Mouse (Mus musculus): ENCODE data around the gene Rora. TPM values are rescaled to one million over a fixed set of nuclear protein-coding genes. Genes with fewer than 3 reads are reported as not detected.

Rora gene
- total RNA-seq, 1 experiment from 2014 or later, result 3.4 TPM

GRCm38 (mm10) chr9:69014203-69014602 is 360.6 kb downstream of the Rora start:
- ATAC-seq (replicated peaks; ENCODE audit: insufficient number of reproducible peaks, low FRiP score, low TSS enrichment, poor library complexity, severe bottlenecking), result no peak

GRCm38 (mm10) chr9:69020381-69020780 is 366.8 kb downstream of the Rora start:
- no peak for ATAC-seq (replicated peaks; ENCODE audit: insufficient number of reproducible peaks, low FRiP score, low TSS enrichment, poor library complexity, severe bottlenecking)

GRCm38 (mm10) chr9:69021482-69021881 is 367.9 kb downstream of the Rora start:
- ATAC-seq (replicated peaks; ENCODE audit: insufficient number of reproducible peaks, low FRiP score, low TSS enrichment, poor library complexity, severe bottlenecking), result no peak

GRCm38 (mm10) chr9:69023314-69023713 is 369.7 kb downstream of the Rora start:
- ATAC-seq (replicated peaks; ENCODE audit: insufficient number of reproducible peaks, low FRiP score, low TSS enrichment, poor library complexity, severe bottlenecking), result no peak

- ATAC-seq (replicated peaks; ENCODE audit: insufficient number of reproducible peaks, low FRiP score, low TSS enrichment, poor library complexity, severe bottlenecking), result no peak
These were observed 374.6 kb downstream of the Rora start for GRCm38 (mm10) chr9:69028177-69028576.

- ATAC-seq (replicated peaks; ENCODE audit: insufficient number of reproducible peaks, low FRiP score, low TSS enrichment, poor library complexity, severe bottlenecking), result peak; percentile 79
These were observed 380.8 kb downstream of the Rora start for GRCm38 (mm10) chr9:69034301-69034871.

GRCm38 (mm10) chr9:69035456-69035855 is 381.9 kb downstream of the Rora start:
- ATAC-seq (replicated peaks; ENCODE audit: insufficient number of reproducible peaks, low FRiP score, low TSS enrichment, poor library complexity, severe bottlenecking), result no peak

GRCm38 (mm10) chr9:69036296-69036695 is 382.7 kb downstream of the Rora start:
- ATAC-seq (replicated peaks; ENCODE audit: insufficient number of reproducible peaks, low FRiP score, low TSS enrichment, poor library complexity, severe bottlenecking), result no peak

- no peak for ATAC-seq (replicated peaks; ENCODE audit: insufficient number of reproducible peaks, low FRiP score, low TSS enrichment, poor library complexity, severe bottlenecking)
These were observed 390.5 kb downstream of the Rora start for GRCm38 (mm10) chr9:69043920-69044613.

GRCm38 (mm10) chr9:69044614-69045133 is 391.1 kb downstream of the Rora start:
- no peak for ATAC-seq (replicated peaks; ENCODE audit: insufficient number of reproducible peaks, low FRiP score, low TSS enrichment, poor library complexity, severe bottlenecking)

GRCm38 (mm10) chr9:69045908-69046307 is 392.3 kb downstream of the Rora start:
- ATAC-seq (replicated peaks; ENCODE audit: insufficient number of reproducible peaks, low FRiP score, low TSS enrichment, poor library complexity, severe bottlenecking), result no peak

GRCm38 (mm10) chr9:69050856-69051255 is 397.3 kb downstream of the Rora start:
- no peak for ATAC-seq (replicated peaks; ENCODE audit: insufficient number of reproducible peaks, low FRiP score, low TSS enrichment, poor library complexity, severe bottlenecking)

GRCm38 (mm10) chr9:69051890-69052289 is 398.3 kb downstream of the Rora start:
- no peak for ATAC-seq (replicated peaks; ENCODE audit: insufficient number of reproducible peaks, low FRiP score, low TSS enrichment, poor library complexity, severe bottlenecking)

GRCm38 (mm10) chr9:69055302-69055701 is 401.7 kb downstream of the Rora start:
- ATAC-seq (replicated peaks; ENCODE audit: insufficient number of reproducible peaks, low FRiP score, low TSS enrichment, poor library complexity, severe bottlenecking), result no peak

GRCm38 (mm10) chr9:69071203-69071867 is 417.7 kb downstream of the Rora start:
- no peak for ATAC-seq (replicated peaks; ENCODE audit: insufficient number of reproducible peaks, low FRiP score, low TSS enrichment, poor library complexity, severe bottlenecking)

GRCm38 (mm10) chr9:69073271-69073670 is 419.7 kb downstream of the Rora start:
- ATAC-seq (replicated peaks; ENCODE audit: insufficient number of reproducible peaks, low FRiP score, low TSS enrichment, poor library complexity, severe bottlenecking), result no peak

- no peak for ATAC-seq (replicated peaks; ENCODE audit: insufficient number of reproducible peaks, low FRiP score, low TSS enrichment, poor library complexity, severe bottlenecking)
These were observed 430.6 kb downstream of the Rora start for GRCm38 (mm10) chr9:69084086-69084719.

- no peak for ATAC-seq (replicated peaks; ENCODE audit: insufficient number of reproducible peaks, low FRiP score, low TSS enrichment, poor library complexity, severe bottlenecking)
These were observed 431.4 kb downstream of the Rora start for GRCm38 (mm10) chr9:69084720-69085661.

All from monocyte, adult 5-6 weeks (primary cell).